Mouse (Mus musculus) heart, embryonic 10.5 days (tissue): Measurements from ENCODE around the gene Zbtb12. TPM values are rescaled to one million over a fixed set of nuclear protein-coding genes. Genes with fewer than 3 reads are reported as not detected.

Experiments
- DNase-seq: peaks from one replicate; pipeline ENCODE4 v3.0.0-alpha.2; 2017; ENCODE audit warnings: low spot score
- H3K27ac ChIP-seq: fragments of 300-500 bp; sonication (generic); 2 replicates; pipeline ENCODE4 v1.5.1; 2016; ENCODE audit warnings: mild to moderate bottlenecking
- H3K27me3 ChIP-seq: fragments of 300-500 bp; sonication (generic); 2 replicates; pipeline ENCODE4 v1.6.1; 2016; ENCODE audit warnings: mild to moderate bottlenecking; ENCODE audit not compliant: poor library complexity, insufficient read depth, severe bottlenecking
- H3K36me3 ChIP-seq: fragments of 300-500 bp; sonication (generic); 2 replicates; pipeline ENCODE4 v1.6.1; 2016; ENCODE audit warnings: mild to moderate bottlenecking, moderate library complexity
- H3K4me1 ChIP-seq: fragments of 300-500 bp; sonication (generic); 2 replicates; pipeline ENCODE4 v1.6.1; 2016; ENCODE audit warnings: mild to moderate bottlenecking
- H3K4me3 ChIP-seq: fragments of 300-500 bp; sonication (generic); 2 replicates; pipeline ENCODE4 v1.5.1; 2016; ENCODE audit warnings: mild to moderate bottlenecking, moderate library complexity
- H3K9me3 ChIP-seq: fragments of 300-500 bp; sonication (generic); 2 replicates; pipeline ENCODE4 v1.6.1; 2016; ENCODE audit warnings: mild to moderate bottlenecking, moderate library complexity
- microRNA-seq: library from miRNA; unstranded; fragments of <30 nt; microRNA quantifications from one replicate; pipeline ENCODE4, GENCODE M21; 2017
- polyA plus RNA-seq: library from polyadenylated mRNA; unstranded; fragments of >200 nt; fragmentation: Nextera tagmentation; extraction: Ambion mirVana; gene quantifications from 2 replicates; pipeline ENCODE4 v1.2.1, GENCODE M21; 2016

The Zbtb12 gene
- polyA plus RNA-seq, 1 experiment from 2014 or later: 4.1 TPM

GRCm38 (mm10) chr17:34944362-34944761 lies 65.1 kb downstream of the Zbtb12 start:
- no peak overlapping the region for H3K27ac ChIP-seq
- no peaks in the 10 kb centered on the region for H3K9me3 ChIP-seq
- DNase-seq: no peak
- H3K4me1 ChIP-seq: peaks cover 7% of the 10 kb centered on the region
- H3K4me3 ChIP-seq: no peak overlapping the region
- H3K27me3 ChIP-seq: no peaks in the 10 kb centered on the region
- peaks cover 1% of the 10 kb centered on the region for H3K36me3 ChIP-seq

Small RNA genes lying within 50 kb of the gene (microRNA-seq; reads per million reads assigned to microRNA genes)
- gene Mir6970: 1.3 reads per million
- not detected for gene Mir6971
- gene Mir6972: not detected

Other genes starting within 250 kb of the Zbtb12 start
- 0.11 TPM in 1 of 2 replicates, not detected in the other for gene Prrt1, start 249.9 kb upstream of the Zbtb12 start, polyA plus RNA-seq
- 12.6 TPM in 2 replicates for gene Fkbpl, start 234.7 kb upstream of the Zbtb12 start, polyA plus RNA-seq
- 74.0 and 76.8 TPM in 2 replicates for gene Atf6b, start 232.3 kb upstream of the Zbtb12 start, polyA plus RNA-seq
- 0.04 and 0.07 TPM in 2 replicates for gene Tnxb, start 208.9 kb upstream of the Zbtb12 start, polyA plus RNA-seq
- not detected in 2 replicates for gene C4b, start 135.6 kb upstream of the Zbtb12 start, polyA plus RNA-seq
- gene Cyp21a1, start 74.9 kb upstream of the Zbtb12 start, polyA plus RNA-seq: not detected in 2 replicates
- gene Stk19, start 42.5 kb upstream of the Zbtb12 start, polyA plus RNA-seq: 22.3 and 22.8 TPM in 2 replicates
- gene Dxo, start 42.5 kb upstream of the Zbtb12 start, polyA plus RNA-seq: 48.1 and 62.2 TPM in 2 replicates
- gene Skiv2l, start 29.3 kb upstream of the Zbtb12 start, polyA plus RNA-seq: 39.9 and 43.6 TPM in 2 replicates
- gene Nelfe, start 29.1 kb upstream of the Zbtb12 start, polyA plus RNA-seq: 89.6 and 104 TPM in 2 replicates
- gene Cfb, start 17.0 kb upstream of the Zbtb12 start, polyA plus RNA-seq: 1.3 and 11.4 TPM in 2 replicates
- gene Gm20547, start 2.6 kb downstream of the Zbtb12 start, polyA plus RNA-seq: not detected in 2 replicates
- 0.67 and 1.6 TPM in 2 replicates for gene C2, start 18.8 kb downstream of the Zbtb12 start, polyA plus RNA-seq
- gene Ehmt2, start 19.0 kb downstream of the Zbtb12 start, polyA plus RNA-seq: 46.3 and 66.0 TPM in 2 replicates
- 0.10 and 0.41 TPM in 2 replicates for gene Slc44a4, start 35.0 kb downstream of the Zbtb12 start, polyA plus RNA-seq
- gene Neu1, start 51.8 kb downstream of the Zbtb12 start, polyA plus RNA-seq: 21.3 and 25.5 TPM in 2 replicates
- gene Hspa1b, start 79.8 kb downstream of the Zbtb12 start, polyA plus RNA-seq: 0.20 TPM in 1 of 2 replicates, not detected in the other
- gene Gm20481, start 90.4 kb downstream of the Zbtb12 start, polyA plus RNA-seq: 0.52 TPM in 1 of 2 replicates, not detected in the other
- 1.8 and 2.4 TPM in 2 replicates for gene Hspa1a, start 92.7 kb downstream of the Zbtb12 start, polyA plus RNA-seq
- 1.6 and 1.7 TPM in 2 replicates for gene Hspa1l, start 93.2 kb downstream of the Zbtb12 start, polyA plus RNA-seq
- 197 and 247 TPM in 2 replicates for gene Lsm2, start 102.4 kb downstream of the Zbtb12 start, polyA plus RNA-seq
- 112 and 166 TPM in 2 replicates for gene Vars, start 121.5 kb downstream of the Zbtb12 start, polyA plus RNA-seq
- gene Vwa7, start 137.1 kb downstream of the Zbtb12 start, polyA plus RNA-seq: 0.26 and 0.34 TPM in 2 replicates
- 3.3 and 4.0 TPM in 2 replicates for gene Sapcd1, start 148.5 kb downstream of the Zbtb12 start, polyA plus RNA-seq
- 3.9 and 5.4 TPM in 2 replicates for gene Msh5, start 167.3 kb downstream of the Zbtb12 start, polyA plus RNA-seq
- 374 and 380 TPM in 2 replicates for gene Clic1, start 170.5 kb downstream of the Zbtb12 start, polyA plus RNA-seq
- 192 and 290 TPM in 2 replicates for gene Ddah2, start 179.6 kb downstream of the Zbtb12 start, polyA plus RNA-seq
- not detected in 2 replicates for gene Ly6g6c, start 185.9 kb downstream of the Zbtb12 start, polyA plus RNA-seq
- gene Mpig6b, start 186.7 kb downstream of the Zbtb12 start, polyA plus RNA-seq: 0.63 and 1.0 TPM in 2 replicates
- gene Ly6g6e, start 197.4 kb downstream of the Zbtb12 start, polyA plus RNA-seq: 0.18 and 0.39 TPM in 2 replicates
- gene Ly6g6d, start 198.6 kb downstream of the Zbtb12 start, polyA plus RNA-seq: 2.5 and 2.6 TPM in 2 replicates
- 0.91 and 1.0 TPM in 2 replicates for gene Ly6g6f, start 206.1 kb downstream of the Zbtb12 start, polyA plus RNA-seq
- gene Abhd16a, start 209.8 kb downstream of the Zbtb12 start, polyA plus RNA-seq: 66.7 and 69.8 TPM in 2 replicates
- gene Ly6g5c, start 228.8 kb downstream of the Zbtb12 start, polyA plus RNA-seq: not detected in 2 replicates
- gene Ly6g5b, start 235.9 kb downstream of the Zbtb12 start, polyA plus RNA-seq: 0.73 and 0.99 TPM in 2 replicates
- 17.1 and 24.5 TPM in 2 replicates for gene Gpank1, start 242.0 kb downstream of the Zbtb12 start, polyA plus RNA-seq
- 220 and 246 TPM in 2 replicates for gene Csnk2b, start 242.6 kb downstream of the Zbtb12 start, polyA plus RNA-seq
- 7.4 and 11.5 TPM in 2 replicates for gene D17H6S53E, start 246.9 kb downstream of the Zbtb12 start, polyA plus RNA-seq